Mouse (Mus musculus): ENCODE data around the gene Gm2a. TPM values are rescaled to one million over a fixed set of nuclear protein-coding genes. Genes with fewer than 3 reads are reported as not detected.

Gene Gm2a
- polyA plus RNA-seq, 1 experiment from 2014 or later: 38.5 TPM

GRCm38 (mm10) chr11:55116004-55116403 lies 18.1 kb downstream of the Gm2a start:
- Histone ChIP-seq H3K27me3 (ENCODE audit: control insufficient read depth, insufficient read depth, low read length) (no peaks in the 10 kb centered on the region), H3K27ac (ENCODE audit: low read length) (no peak overlapping the region), H3K9ac (ENCODE audit: low read length) (no peak overlapping the region), H3K4me2 (ENCODE audit: low read depth, low read length) (no peak overlapping the region), H3K4me1 (ENCODE audit: control insufficient read depth, insufficient read depth, low read length) (peaks cover 9% of the 10 kb centered on the region), H3K9me3 (replicated peaks; ENCODE audit: control insufficient read depth, low read length) (no peaks in the 10 kb centered on the region; the same call in none of the 2 replicates), H3K36me3 (ENCODE audit: control insufficient read depth, insufficient read depth) (no peaks in the 10 kb centered on the region), H3K4me3 (ENCODE audit: low read length) (no peak overlapping the region)
- WGBS: 91% methylated on average over 3 of the region's 3 CpGs
- no peak for ATAC-seq (replicated peaks; ENCODE audit: extremely low read depth, insufficient read depth, low FRiP score)

- Histone ChIP-seq H3K9me3 (replicated peaks; ENCODE audit: control insufficient read depth, low read length) (no peaks in the 10 kb centered on the region; the same call in none of the 2 replicates), H3K4me2 (ENCODE audit: low read depth, low read length) (no peak overlapping the region), H3K27ac (ENCODE audit: low read length) (no peak overlapping the region), H3K4me3 (ENCODE audit: low read length) (no peak overlapping the region), H3K9ac (ENCODE audit: low read length) (no peak overlapping the region), H3K36me3 (ENCODE audit: control insufficient read depth, insufficient read depth) (no peaks in the 10 kb centered on the region), H3K4me1 (ENCODE audit: control insufficient read depth, insufficient read depth, low read length) (peaks cover 9% of the 10 kb centered on the region), H3K27me3 (ENCODE audit: control insufficient read depth, insufficient read depth, low read length) (no peaks in the 10 kb centered on the region)
- no peak for ATAC-seq (replicated peaks; ENCODE audit: extremely low read depth, insufficient read depth, low FRiP score)
- 85% methylated on average over 2 of the region's 2 CpGs for WGBS
Observed at GRCm38 (mm10) chr11:55117031-55117430, 19.1 kb downstream of the Gm2a start.

GRCm38 (mm10) chr11:55120279-55120678 lies 22.4 kb downstream of the Gm2a start:
- H3K27me3 ChIP-seq (ENCODE audit: control insufficient read depth, insufficient read depth, low read length): no peaks in the 10 kb centered on the region
- ATAC-seq (replicated peaks; ENCODE audit: extremely low read depth, insufficient read depth, low FRiP score): no peak

GRCm38 (mm10) chr11:55120821-55121271 lies 22.9 kb downstream of the Gm2a start:
- H3K27me3 ChIP-seq (ENCODE audit: control insufficient read depth, insufficient read depth, low read length): no peaks in the 10 kb centered on the region
- no peaks in the 10 kb centered on the region; the same call in none of the 2 replicates for H3K9me3 ChIP-seq (replicated peaks; ENCODE audit: control insufficient read depth, low read length)
- no peak overlapping the region for H3K4me2 ChIP-seq (ENCODE audit: low read depth, low read length)
- H3K4me1 ChIP-seq (ENCODE audit: control insufficient read depth, insufficient read depth, low read length): no peaks in the 10 kb centered on the region
- no peak overlapping the region for H3K4me3 ChIP-seq (ENCODE audit: low read length)
- peak overlapping the region; percentile 65 for H3K27ac ChIP-seq (ENCODE audit: low read length)
- H3K9ac ChIP-seq (ENCODE audit: low read length): no peak overlapping the region
- WGBS: 75% methylated on average over 8 of the region's 8 CpGs
- ATAC-seq (replicated peaks; ENCODE audit: extremely low read depth, insufficient read depth, low FRiP score): peak; percentile 49; the same call in 1 of the 2 replicates
- no peaks in the 10 kb centered on the region for H3K36me3 ChIP-seq (ENCODE audit: control insufficient read depth, insufficient read depth)

More at GRCm38 (mm10) chr11:55120279-55120678, 22.4 kb downstream of the Gm2a start:
- Histone ChIP-seq H3K36me3 (ENCODE audit: control insufficient read depth, insufficient read depth) (no peaks in the 10 kb centered on the region), H3K27ac (ENCODE audit: low read length) (peak overlapping the region; percentile 65), H3K4me1 (ENCODE audit: control insufficient read depth, insufficient read depth, low read length) (no peaks in the 10 kb centered on the region), H3K9me3 (replicated peaks; ENCODE audit: control insufficient read depth, low read length) (no peaks in the 10 kb centered on the region; the same call in none of the 2 replicates), H3K4me3 (ENCODE audit: low read length) (no peak overlapping the region), H3K9ac (ENCODE audit: low read length) (no peak overlapping the region), H3K4me2 (ENCODE audit: low read depth, low read length) (no peak overlapping the region)

GRCm38 (mm10) chr11:55121430-55121829 lies 23.5 kb downstream of the Gm2a start:
- Histone ChIP-seq H3K9ac (ENCODE audit: low read length) (no peak overlapping the region), H3K4me1 (ENCODE audit: control insufficient read depth, insufficient read depth, low read length) (no peaks in the 10 kb centered on the region), H3K9me3 (replicated peaks; ENCODE audit: control insufficient read depth, low read length) (no peaks in the 10 kb centered on the region; the same call in none of the 2 replicates), H3K4me3 (ENCODE audit: low read length) (no peak overlapping the region), H3K36me3 (ENCODE audit: control insufficient read depth, insufficient read depth) (no peaks in the 10 kb centered on the region), H3K27ac (ENCODE audit: low read length) (peak overlapping the region; percentile 65), H3K4me2 (ENCODE audit: low read depth, low read length) (no peak overlapping the region), H3K27me3 (ENCODE audit: control insufficient read depth, insufficient read depth, low read length) (no peaks in the 10 kb centered on the region)
- 81% methylated on average over 1 of the region's 1 CpGs for WGBS
- no peak for ATAC-seq (replicated peaks; ENCODE audit: extremely low read depth, insufficient read depth, low FRiP score)

- H3K9ac ChIP-seq (ENCODE audit: low read length): no peak overlapping the region
- no peaks in the 10 kb centered on the region for H3K9me3 ChIP-seq (replicated peaks; ENCODE audit: control insufficient read depth, low read length)
- no peak overlapping the region for H3K4me2 ChIP-seq (ENCODE audit: low read depth, low read length)
- H3K27me3 ChIP-seq (ENCODE audit: control insufficient read depth, insufficient read depth, low read length): no peaks in the 10 kb centered on the region
- no peak overlapping the region for H3K4me3 ChIP-seq (ENCODE audit: low read length)
- no peak overlapping the region for H3K27ac ChIP-seq (ENCODE audit: low read length)
- no peaks in the 10 kb centered on the region for H3K4me1 ChIP-seq (ENCODE audit: control insufficient read depth, insufficient read depth, low read length)
- no peak for ATAC-seq (replicated peaks; ENCODE audit: extremely low read depth, insufficient read depth, low FRiP score)
- WGBS: 66% methylated on average over 3 of the region's 3 CpGs
- no peaks in the 10 kb centered on the region for H3K36me3 ChIP-seq (ENCODE audit: control insufficient read depth, insufficient read depth)
Observed at GRCm38 (mm10) chr11:55126663-55127062, 28.7 kb downstream of the Gm2a start.

GRCm38 (mm10) chr11:55127937-55128336 lies 30.0 kb downstream of the Gm2a start:
- no peak for ATAC-seq (replicated peaks; ENCODE audit: extremely low read depth, insufficient read depth, low FRiP score)
- Histone ChIP-seq H3K27me3 (ENCODE audit: control insufficient read depth, insufficient read depth, low read length) (no peaks in the 10 kb centered on the region), H3K27ac (ENCODE audit: low read length) (no peak overlapping the region), H3K36me3 (ENCODE audit: control insufficient read depth, insufficient read depth) (no peaks in the 10 kb centered on the region), H3K9me3 (replicated peaks; ENCODE audit: control insufficient read depth, low read length) (no peaks in the 10 kb centered on the region), H3K4me2 (ENCODE audit: low read depth, low read length) (no peak overlapping the region), H3K4me3 (ENCODE audit: low read length) (no peak overlapping the region), H3K4me1 (ENCODE audit: control insufficient read depth, insufficient read depth, low read length) (no peaks in the 10 kb centered on the region), H3K9ac (ENCODE audit: low read length) (no peak overlapping the region)
- WGBS: 52% methylated on average over 6 of the region's 6 CpGs

- ATAC-seq (replicated peaks; ENCODE audit: extremely low read depth, insufficient read depth, low FRiP score): no peak
- Histone ChIP-seq H3K4me2 (ENCODE audit: low read depth, low read length) (no peak overlapping the region), H3K4me1 (ENCODE audit: control insufficient read depth, insufficient read depth, low read length) (no peaks in the 10 kb centered on the region), H3K36me3 (ENCODE audit: control insufficient read depth, insufficient read depth) (no peaks in the 10 kb centered on the region), H3K4me3 (ENCODE audit: low read length) (no peak overlapping the region), H3K27ac (ENCODE audit: low read length) (no peak overlapping the region), H3K9me3 (replicated peaks; ENCODE audit: control insufficient read depth, low read length) (no peaks in the 10 kb centered on the region), H3K9ac (ENCODE audit: low read length) (no peak overlapping the region), H3K27me3 (ENCODE audit: control insufficient read depth, insufficient read depth, low read length) (no peaks in the 10 kb centered on the region)
- 65% methylated on average over 3 of the region's 3 CpGs for WGBS
Observed at GRCm38 (mm10) chr11:55128411-55128810, 30.5 kb downstream of the Gm2a start.

GRCm38 (mm10) chr11:55131077-55131742 lies 33.3 kb downstream of the Gm2a start:
- no peaks in the 10 kb centered on the region for H3K4me1 ChIP-seq (ENCODE audit: control insufficient read depth, insufficient read depth, low read length)
- H3K4me2 ChIP-seq (ENCODE audit: low read depth, low read length): no peak overlapping the region
- H3K27ac ChIP-seq (ENCODE audit: low read length): no peak overlapping the region
- ATAC-seq (replicated peaks; ENCODE audit: extremely low read depth, insufficient read depth, low FRiP score): no peak
- no peaks in the 10 kb centered on the region for H3K27me3 ChIP-seq (ENCODE audit: control insufficient read depth, insufficient read depth, low read length)
- no peaks in the 10 kb centered on the region for H3K36me3 ChIP-seq (ENCODE audit: control insufficient read depth, insufficient read depth)
- 74% methylated on average over 11 of the region's 11 CpGs for WGBS
- no peak overlapping the region for H3K4me3 ChIP-seq (ENCODE audit: low read length)
- no peaks in the 10 kb centered on the region for H3K9me3 ChIP-seq (replicated peaks; ENCODE audit: control insufficient read depth, low read length)
- no peak overlapping the region for H3K9ac ChIP-seq (ENCODE audit: low read length)
